Mouse (Mus musculus): ENCODE measurements around the gene Col23a1. TPM values are rescaled to one million over a fixed set of nuclear protein-coding genes. Genes with fewer than 3 reads are reported as not detected.

The Col23a1 gene
- polyA plus RNA-seq, 1 experiment: 7.1 TPM

DNA sequence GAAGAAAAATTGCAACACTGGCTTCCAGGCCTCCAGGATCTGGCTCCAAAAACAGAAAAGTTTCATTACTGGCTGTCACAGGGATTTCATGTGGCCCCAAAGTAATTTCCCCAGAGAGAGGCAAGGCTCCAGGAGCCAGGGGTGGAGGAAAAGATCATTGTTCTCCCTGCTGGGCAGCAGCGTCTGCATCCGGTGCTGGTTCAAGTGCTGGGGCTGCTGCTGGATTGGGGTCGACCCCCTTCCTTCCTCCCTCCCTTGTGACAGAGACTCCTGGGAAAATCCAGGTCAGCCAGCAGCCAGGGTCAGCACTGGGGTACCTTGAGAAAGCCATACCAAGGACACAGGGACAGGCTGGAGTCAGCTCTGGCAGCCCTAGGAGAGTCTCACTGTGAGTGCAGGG lies 129.1 kb downstream of the Col23a1 start:
- Histone ChIP-seq H3K27ac (ENCODE audit: insufficient read depth, low read length) (no peak overlapping the region), H3K4me1 (ENCODE audit: control insufficient read depth, insufficient read depth, low read length) (no peaks in the 10 kb centered on the region)
- TF ChIP-seq CTCF (IDR thresholded peaks at IDR 0.05; ENCODE audit: borderline replicate concordance, insufficient read depth, low read length): no peak
- no peak for TF ChIP-seq POLR2A (IDR thresholded peaks at IDR 0.05; ENCODE audit: low read depth, low read length)

GRCm38 (mm10) chr11:51421878-51422277 lies 132.2 kb downstream of the Col23a1 start:
- TF ChIP-seq CTCF (IDR thresholded peaks at IDR 0.05; ENCODE audit: borderline replicate concordance, insufficient read depth, low read length): no peak
- TF ChIP-seq POLR2A (IDR thresholded peaks at IDR 0.05; ENCODE audit: low read depth, low read length): no peak
- no peak overlapping the region for H3K4me3 ChIP-seq (ENCODE audit: insufficient read depth, low read length)
- no peaks in the 10 kb centered on the region for H3K4me1 ChIP-seq (ENCODE audit: control insufficient read depth, insufficient read depth, low read length)

More for the DNA sequence above, 129.1 kb downstream of the Col23a1 start:
- H3K4me3 ChIP-seq (ENCODE audit: insufficient read depth, low read length): no peak overlapping the region

GRCm38 (mm10) chr11:51422713-51423112 lies 133.0 kb downstream of the Col23a1 start:
- Histone ChIP-seq H3K27ac (ENCODE audit: insufficient read depth, low read length) (no peak overlapping the region), H3K4me3 (ENCODE audit: insufficient read depth, low read length) (no peak overlapping the region), H3K4me1 (ENCODE audit: control insufficient read depth, insufficient read depth, low read length) (no peaks in the 10 kb centered on the region)
- TF ChIP-seq POLR2A (IDR thresholded peaks at IDR 0.05; ENCODE audit: low read depth, low read length): no peak
- no peak for TF ChIP-seq CTCF (IDR thresholded peaks at IDR 0.05; ENCODE audit: borderline replicate concordance, insufficient read depth, low read length)

More at GRCm38 (mm10) chr11:51421878-51422277, 132.2 kb downstream of the Col23a1 start:
- H3K27ac ChIP-seq (ENCODE audit: insufficient read depth, low read length): no peak overlapping the region

- Histone ChIP-seq H3K4me1 (ENCODE audit: control insufficient read depth, insufficient read depth, low read length) (no peaks in the 10 kb centered on the region), H3K4me3 (ENCODE audit: insufficient read depth, low read length) (no peak overlapping the region), H3K27ac (ENCODE audit: insufficient read depth, low read length) (no peak overlapping the region)
- TF ChIP-seq CTCF (IDR thresholded peaks at IDR 0.05; ENCODE audit: borderline replicate concordance, insufficient read depth, low read length) (no peak), POLR2A (IDR thresholded peaks at IDR 0.05; ENCODE audit: low read depth, low read length) (no peak)
Observed at GRCm38 (mm10) chr11:51426155-51426554, 136.4 kb downstream of the Col23a1 start.

DNA sequence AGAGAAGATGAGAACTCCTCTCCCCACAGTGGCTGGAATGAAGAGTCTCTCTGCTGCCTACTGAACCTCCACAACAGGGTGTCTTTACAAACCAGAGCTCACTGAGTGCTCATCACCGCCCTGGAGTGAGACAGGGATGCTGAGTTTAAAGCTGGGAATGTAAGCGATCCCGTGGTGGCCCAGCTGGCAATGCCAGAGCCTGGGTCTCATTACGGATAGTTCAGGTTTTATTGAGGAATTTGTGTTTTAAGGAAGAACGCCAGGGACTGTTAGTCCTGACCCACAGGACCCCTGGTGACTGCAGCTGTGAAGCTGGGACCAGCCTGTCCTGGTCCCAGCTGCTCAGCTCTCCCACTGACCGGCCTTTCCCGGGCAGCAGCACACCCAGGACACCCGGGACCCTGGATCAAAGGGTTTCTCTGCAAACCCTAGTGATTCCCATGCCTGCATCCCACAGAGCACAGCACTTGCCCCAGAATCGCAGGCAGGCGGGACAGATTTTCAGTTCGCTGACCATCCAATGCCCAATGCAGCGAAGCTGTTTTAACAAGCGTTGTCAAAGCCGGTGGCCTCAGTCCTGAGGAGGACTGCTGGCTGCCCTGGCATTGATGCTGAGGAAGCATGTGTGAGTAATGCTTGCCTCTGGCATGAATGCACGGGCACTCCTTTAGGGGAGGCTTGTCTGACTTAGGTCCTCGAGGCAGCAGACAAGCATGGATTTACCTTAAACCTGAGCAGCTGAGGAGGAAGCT lies 139.9 kb downstream of the Col23a1 start:
- H3K4me3 ChIP-seq (ENCODE audit: insufficient read depth, low read length): no peak overlapping the region
- TF ChIP-seq CTCF (IDR thresholded peaks at IDR 0.05; ENCODE audit: borderline replicate concordance, insufficient read depth, low read length) (no peak), POLR2A (IDR thresholded peaks at IDR 0.05; ENCODE audit: low read depth, low read length) (no peak)
- no peaks in the 10 kb centered on the region for H3K4me1 ChIP-seq (ENCODE audit: control insufficient read depth, insufficient read depth, low read length)
- H3K27ac ChIP-seq (ENCODE audit: insufficient read depth, low read length): no peak overlapping the region

- H3K4me1 ChIP-seq (ENCODE audit: control insufficient read depth, insufficient read depth, low read length): no peaks in the 10 kb centered on the region
- no peak overlapping the region for H3K4me3 ChIP-seq (ENCODE audit: insufficient read depth, low read length)
- TF ChIP-seq POLR2A (IDR thresholded peaks at IDR 0.05; ENCODE audit: low read depth, low read length): no peak
- TF ChIP-seq CTCF (IDR thresholded peaks at IDR 0.05; ENCODE audit: borderline replicate concordance, insufficient read depth, low read length): no peak
- H3K27ac ChIP-seq (ENCODE audit: insufficient read depth, low read length): no peak overlapping the region
Observed at GRCm38 (mm10) chr11:51430180-51430578, 140.5 kb downstream of the Col23a1 start.

DNA sequence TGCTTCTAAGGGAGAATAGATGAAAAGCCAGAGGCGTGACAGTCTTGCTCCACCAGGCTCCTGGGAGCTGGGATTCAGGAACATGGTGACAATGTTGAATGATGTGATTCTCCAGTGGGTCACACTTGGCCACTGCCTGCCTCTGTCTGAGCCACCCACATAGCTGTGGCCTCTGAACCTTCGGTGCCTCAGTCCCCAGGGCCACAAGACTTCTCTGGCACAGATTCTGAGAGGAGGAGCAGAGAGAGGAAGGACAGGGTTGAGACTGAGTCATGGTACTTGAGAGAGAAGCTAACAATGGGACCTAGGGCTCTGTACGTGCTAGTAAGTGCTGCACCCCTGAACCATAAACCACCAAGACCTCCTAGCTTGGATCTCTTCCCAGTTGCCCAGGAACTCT lies 141.6 kb downstream of the Col23a1 start:
- Histone ChIP-seq H3K4me3 (ENCODE audit: insufficient read depth, low read length) (no peak overlapping the region), H3K27ac (ENCODE audit: insufficient read depth, low read length) (no peak overlapping the region), H3K4me1 (ENCODE audit: control insufficient read depth, insufficient read depth, low read length) (no peaks in the 10 kb centered on the region)
- TF ChIP-seq CTCF (IDR thresholded peaks at IDR 0.05; ENCODE audit: borderline replicate concordance, insufficient read depth, low read length): no peak
- no peak for TF ChIP-seq POLR2A (IDR thresholded peaks at IDR 0.05; ENCODE audit: low read depth, low read length)

DNA sequence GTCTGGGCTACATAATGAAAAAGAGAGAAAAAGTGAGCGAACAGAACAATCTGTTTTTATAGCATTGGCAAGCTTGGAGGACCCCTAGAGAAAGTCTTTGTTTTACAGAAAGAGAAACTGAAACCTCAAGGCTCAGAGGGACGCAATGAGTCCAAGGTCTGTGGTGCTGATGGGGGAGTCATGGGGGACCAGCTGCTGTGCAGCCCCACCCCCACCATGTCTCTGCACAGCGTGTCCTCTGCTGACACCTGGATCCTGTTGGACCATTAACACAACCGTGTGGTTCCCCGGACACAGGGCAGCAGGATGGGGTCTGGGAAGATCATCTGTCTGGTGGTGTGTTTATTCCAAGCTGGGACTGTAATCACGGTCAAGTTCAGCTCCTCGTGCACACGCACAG lies 142.2 kb downstream of the Col23a1 start:
- Histone ChIP-seq H3K4me3 (ENCODE audit: insufficient read depth, low read length) (no peak overlapping the region), H3K27ac (ENCODE audit: insufficient read depth, low read length) (no peak overlapping the region), H3K4me1 (ENCODE audit: control insufficient read depth, insufficient read depth, low read length) (no peaks in the 10 kb centered on the region)
- TF ChIP-seq CTCF (IDR thresholded peaks at IDR 0.05; ENCODE audit: borderline replicate concordance, insufficient read depth, low read length): no peak
- TF ChIP-seq POLR2A (IDR thresholded peaks at IDR 0.05; ENCODE audit: low read depth, low read length): no peak

DNA sequence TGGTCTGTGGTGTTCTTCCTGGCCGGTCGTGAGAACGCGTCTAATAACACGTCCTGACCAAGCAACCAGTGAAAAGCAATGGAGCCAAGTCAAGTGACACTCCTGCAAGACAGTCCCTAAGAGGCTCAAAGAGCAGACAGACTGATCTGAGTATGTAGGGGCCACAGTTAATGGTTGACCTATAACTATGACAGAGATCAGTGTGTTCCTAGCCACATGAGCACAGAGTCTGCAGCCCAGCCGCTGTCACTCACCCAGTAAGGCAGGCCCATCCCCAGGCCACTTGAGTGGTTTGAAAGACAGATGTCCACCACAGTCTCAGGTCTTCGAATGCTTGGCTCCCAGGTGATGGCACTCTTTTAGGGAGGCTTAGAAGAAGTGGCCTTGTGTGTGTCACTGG lies 152.3 kb downstream of the Col23a1 start:
- Histone ChIP-seq H3K4me3 (ENCODE audit: insufficient read depth, low read length) (no peak overlapping the region), H3K27ac (ENCODE audit: insufficient read depth, low read length) (no peak overlapping the region), H3K4me1 (ENCODE audit: control insufficient read depth, insufficient read depth, low read length) (no peaks in the 10 kb centered on the region)
- TF ChIP-seq POLR2A (IDR thresholded peaks at IDR 0.05; ENCODE audit: low read depth, low read length) (no peak), CTCF (IDR thresholded peaks at IDR 0.05; ENCODE audit: borderline replicate concordance, insufficient read depth, low read length) (no peak)

DNA sequence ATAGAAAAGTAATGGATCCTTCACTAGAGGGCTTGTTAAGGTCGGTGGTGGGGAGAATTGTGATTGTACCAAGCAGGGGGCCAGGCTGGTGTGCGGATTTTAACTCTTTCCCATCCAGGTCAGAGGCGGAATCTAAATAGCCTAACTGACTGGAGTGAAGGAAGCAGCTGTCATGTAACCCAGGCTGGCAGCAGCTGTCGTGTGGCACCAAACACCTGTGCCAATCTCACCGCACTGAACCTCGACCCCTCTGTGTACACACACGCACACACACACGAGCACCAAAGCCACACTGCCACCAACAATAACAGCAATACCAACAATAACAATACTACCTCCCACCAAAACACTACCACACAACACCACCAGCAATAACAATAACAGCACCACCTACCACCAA lies 152.9 kb downstream of the Col23a1 start:
- TF ChIP-seq CTCF (IDR thresholded peaks at IDR 0.05; ENCODE audit: borderline replicate concordance, insufficient read depth, low read length): no peak
- TF ChIP-seq POLR2A (IDR thresholded peaks at IDR 0.05; ENCODE audit: low read depth, low read length): no peak
- Histone ChIP-seq H3K4me3 (ENCODE audit: insufficient read depth, low read length) (no peak overlapping the region), H3K4me1 (ENCODE audit: control insufficient read depth, insufficient read depth, low read length) (no peaks in the 10 kb centered on the region), H3K27ac (ENCODE audit: insufficient read depth, low read length) (no peak overlapping the region)

Measured in embryonic fibroblast, embryonic 13.5 days (primary cell).